Comparison of ENCODE assay signal across 16 mouse cellular contexts in the genomic region with DNA sequence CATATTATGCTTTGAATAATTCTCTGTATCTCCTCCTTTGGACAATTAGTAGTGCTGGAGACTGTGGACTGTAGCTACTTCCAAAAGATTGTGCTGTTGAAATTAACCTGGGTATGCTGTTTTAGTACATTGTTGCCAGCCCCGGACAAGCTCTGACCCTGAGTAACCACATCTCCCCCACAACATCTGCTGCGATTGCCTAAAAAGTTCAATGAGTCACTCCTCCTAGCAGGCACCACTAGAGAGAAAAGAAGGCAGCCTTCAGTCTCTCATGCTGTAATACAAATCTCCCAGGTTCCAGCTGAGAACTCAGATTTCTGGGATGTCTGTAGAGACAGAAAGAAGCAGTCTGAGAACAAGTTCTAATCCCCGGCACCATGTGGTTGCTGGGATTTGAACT.
"Had no signal": no experiment of that assay in that cellular context is flagged by ENCODE, and none has a peak within 500 bp of the region (broad histone marks: within the 10 kb centered on the region; RNA-seq: fewer than 3 reads in every experiment).

No protein-coding gene starts in this region.

- H3K27ac ChIP-seq: layer of hippocampus, adult 2 months; limb, embryonic 13.5 days; liver, embryonic 15.5 days; midbrain, embryonic 10.5 days; neural tube, embryonic 15.5 days had no signal

- H3K9ac ChIP-seq: limb, embryonic 13.5 days; liver, embryonic 15.5 days; neural tube, embryonic 15.5 days had no signal

- H3K4me3 ChIP-seq: layer of hippocampus, adult 2 months; limb, embryonic 13.5 days; liver, embryonic 15.5 days; midbrain, embryonic 10.5 days; myocyte; neural tube, embryonic 15.5 days had no signal

- H3K36me3 ChIP-seq: limb, embryonic 13.5 days; liver, embryonic 15.5 days; midbrain, embryonic 10.5 days; neural tube, embryonic 15.5 days had no signal

- H3K9me3 ChIP-seq: limb, embryonic 13.5 days; liver, embryonic 15.5 days; midbrain, embryonic 10.5 days; neural tube, embryonic 15.5 days had no signal

- DNase-seq: kidney, postnatal 10 days; kidney, postnatal 4 days; lung, adult 2 months; lung, postnatal 4 days; midbrain, embryonic 14.5 days; retina, postnatal 1 day; right cerebral cortex, postnatal 4 days; spleen, adult 18-20 months; thymus, postnatal 4 days had no signal

- H3K27me3 ChIP-seq: limb, embryonic 13.5 days; liver, embryonic 15.5 days; neural tube, embryonic 15.5 days had no signal

- ATAC-seq: lung, postnatal 0 days had no signal

- H3K4me1 ChIP-seq: limb, embryonic 13.5 days; liver, embryonic 15.5 days; midbrain, embryonic 10.5 days; neural tube, embryonic 15.5 days had no signal

- H3K4me2 ChIP-seq: limb, embryonic 13.5 days; liver, embryonic 15.5 days; neural tube, embryonic 15.5 days had no signal
